Mouse (Mus musculus): ENCODE data around the gene St8sia1. TPM values are rescaled to one million over a fixed set of nuclear protein-coding genes. Genes with fewer than 3 reads are reported as not detected.

St8sia1 gene
- polyA plus RNA-seq, 1 experiment = not detected

GRCm38 (mm10) chr6:142916271-142916941 is 47.8 kb downstream of the St8sia1 start:
- no peak for TF ChIP-seq GATA1 (IDR thresholded peaks at IDR 0.05; ENCODE audit: low read length)
- Histone ChIP-seq H3K4me3 (replicated peaks) (no peak overlapping the region), H3K27me3 (ENCODE audit: control insufficient read depth) (no peaks in the 10 kb centered on the region), H3K9me3 (ENCODE audit: control insufficient read depth, low read length) (no peaks in the 10 kb centered on the region), H3K36me3 (ENCODE audit: control insufficient read depth) (no peaks in the 10 kb centered on the region), H3K4me1 (ENCODE audit: control insufficient read depth) (no peaks in the 10 kb centered on the region)

- Histone ChIP-seq H3K4me1 (ENCODE audit: control insufficient read depth) (no peaks in the 10 kb centered on the region), H3K4me3 (replicated peaks) (no peak overlapping the region), H3K9me3 (ENCODE audit: control insufficient read depth, low read length) (no peaks in the 10 kb centered on the region), H3K36me3 (ENCODE audit: control insufficient read depth) (no peaks in the 10 kb centered on the region), H3K27me3 (ENCODE audit: control insufficient read depth) (no peaks in the 10 kb centered on the region)
- no peak for TF ChIP-seq GATA1 (IDR thresholded peaks at IDR 0.05; ENCODE audit: low read length)
- TF ChIP-seq TAL1 (IDR thresholded peaks at IDR 0.05; ENCODE audit: low read length) = no peak
Observed at GRCm38 (mm10) chr6:142915464-142915863, 48.8 kb downstream of the St8sia1 start.

- no peak for TF ChIP-seq TAL1 (IDR thresholded peaks at IDR 0.05; ENCODE audit: low read length)
- TF ChIP-seq GATA1 (IDR thresholded peaks at IDR 0.05; ENCODE audit: low read length) = no peak
- Histone ChIP-seq H3K4me1 (ENCODE audit: control insufficient read depth) (no peaks in the 10 kb centered on the region), H3K36me3 (ENCODE audit: control insufficient read depth) (no peaks in the 10 kb centered on the region), H3K9me3 (ENCODE audit: control insufficient read depth, low read length) (no peaks in the 10 kb centered on the region), H3K27me3 (ENCODE audit: control insufficient read depth) (no peaks in the 10 kb centered on the region), H3K4me3 (replicated peaks) (no peak overlapping the region)
Observed at GRCm38 (mm10) chr6:142914676-142915075, 49.6 kb downstream of the St8sia1 start.

GRCm38 (mm10) chr6:142911263-142911662 is 53.0 kb downstream of the St8sia1 start:
- TF ChIP-seq GATA1 (IDR thresholded peaks at IDR 0.05; ENCODE audit: low read length) (no peak), TAL1 (IDR thresholded peaks at IDR 0.05; ENCODE audit: low read length) (no peak)
- Histone ChIP-seq H3K9me3 (ENCODE audit: control insufficient read depth, low read length) (no peaks in the 10 kb centered on the region), H3K36me3 (ENCODE audit: control insufficient read depth) (no peaks in the 10 kb centered on the region), H3K27me3 (ENCODE audit: control insufficient read depth) (no peaks in the 10 kb centered on the region), H3K4me1 (ENCODE audit: control insufficient read depth) (no peaks in the 10 kb centered on the region), H3K4me3 (replicated peaks) (no peak overlapping the region)

GRCm38 (mm10) chr6:142910721-142911120 is 53.5 kb downstream of the St8sia1 start:
- H3K27me3 ChIP-seq (ENCODE audit: control insufficient read depth) = no peaks in the 10 kb centered on the region
- H3K4me3 ChIP-seq (replicated peaks) = no peak overlapping the region
- H3K4me1 ChIP-seq (ENCODE audit: control insufficient read depth) = no peaks in the 10 kb centered on the region
- no peaks in the 10 kb centered on the region for H3K36me3 ChIP-seq (ENCODE audit: control insufficient read depth)
- H3K9me3 ChIP-seq (ENCODE audit: control insufficient read depth, low read length) = no peaks in the 10 kb centered on the region
- TF ChIP-seq TAL1 (IDR thresholded peaks at IDR 0.05; ENCODE audit: low read length) = no peak
- TF ChIP-seq GATA1 (IDR thresholded peaks at IDR 0.05; ENCODE audit: low read length) = no peak

GRCm38 (mm10) chr6:142909771-142910105 is 54.5 kb downstream of the St8sia1 start:
- H3K9me3 ChIP-seq (ENCODE audit: control insufficient read depth, low read length) = no peaks in the 10 kb centered on the region
- H3K36me3 ChIP-seq (ENCODE audit: control insufficient read depth) = no peaks in the 10 kb centered on the region
- TF ChIP-seq GATA1 (IDR thresholded peaks at IDR 0.05; ENCODE audit: low read length) = no peak
- no peak for TF ChIP-seq TAL1 (IDR thresholded peaks at IDR 0.05; ENCODE audit: low read length)
- no peaks in the 10 kb centered on the region for H3K4me1 ChIP-seq (ENCODE audit: control insufficient read depth)
- H3K27me3 ChIP-seq (ENCODE audit: control insufficient read depth) = no peaks in the 10 kb centered on the region
- H3K4me3 ChIP-seq (replicated peaks) = no peak overlapping the region

GRCm38 (mm10) chr6:142908911-142909770 is 55.1 kb downstream of the St8sia1 start:
- no peak for TF ChIP-seq TAL1 (IDR thresholded peaks at IDR 0.05; ENCODE audit: low read length)
- TF ChIP-seq GATA1 (IDR thresholded peaks at IDR 0.05; ENCODE audit: low read length) = no peak
- no peak overlapping the region for H3K4me3 ChIP-seq (replicated peaks)
- H3K9me3 ChIP-seq (ENCODE audit: control insufficient read depth, low read length) = no peaks in the 10 kb centered on the region
- no peaks in the 10 kb centered on the region for H3K4me1 ChIP-seq (ENCODE audit: control insufficient read depth)
- H3K27me3 ChIP-seq (ENCODE audit: control insufficient read depth) = no peaks in the 10 kb centered on the region
- H3K36me3 ChIP-seq (ENCODE audit: control insufficient read depth) = no peaks in the 10 kb centered on the region

- Histone ChIP-seq H3K4me1 (ENCODE audit: control insufficient read depth) (no peaks in the 10 kb centered on the region), H3K27me3 (ENCODE audit: control insufficient read depth) (no peaks in the 10 kb centered on the region), H3K4me3 (replicated peaks) (no peak overlapping the region), H3K9me3 (ENCODE audit: control insufficient read depth, low read length) (no peaks in the 10 kb centered on the region), H3K36me3 (ENCODE audit: control insufficient read depth) (no peaks in the 10 kb centered on the region)
- TF ChIP-seq GATA1 (IDR thresholded peaks at IDR 0.05; ENCODE audit: low read length) = no peak
- TF ChIP-seq TAL1 (IDR thresholded peaks at IDR 0.05; ENCODE audit: low read length) = no peak
Observed at GRCm38 (mm10) chr6:142908412-142908811, 55.8 kb downstream of the St8sia1 start.

GRCm38 (mm10) chr6:142895371-142895770 is 68.9 kb downstream of the St8sia1 start:
- H3K4me3 ChIP-seq (replicated peaks) = no peak overlapping the region
- H3K4me1 ChIP-seq (ENCODE audit: control insufficient read depth) = no peaks in the 10 kb centered on the region; the same call in 1 of the 2 replicates
- no peaks in the 10 kb centered on the region for H3K36me3 ChIP-seq (ENCODE audit: control insufficient read depth)
- TF ChIP-seq GATA1 (IDR thresholded peaks at IDR 0.05; ENCODE audit: low read length) (no peak), TAL1 (IDR thresholded peaks at IDR 0.05; ENCODE audit: low read length) (no peak)
- H3K27me3 ChIP-seq (ENCODE audit: control insufficient read depth) = no peaks in the 10 kb centered on the region
- H3K9me3 ChIP-seq (ENCODE audit: control insufficient read depth, low read length) = peaks cover 8% of the 10 kb centered on the region
